Mouse (Mus musculus): ENCODE measurements around the gene Ptpro. TPM values are rescaled to one million over a fixed set of nuclear protein-coding genes. Genes with fewer than 3 reads are reported as not detected.

Ptpro gene
- polyA plus RNA-seq (2014; fragmentation: Nextera tagmentation; extraction: Ambion mirVana) = 16.0 and 19.2 TPM in 2 replicates

DNA sequence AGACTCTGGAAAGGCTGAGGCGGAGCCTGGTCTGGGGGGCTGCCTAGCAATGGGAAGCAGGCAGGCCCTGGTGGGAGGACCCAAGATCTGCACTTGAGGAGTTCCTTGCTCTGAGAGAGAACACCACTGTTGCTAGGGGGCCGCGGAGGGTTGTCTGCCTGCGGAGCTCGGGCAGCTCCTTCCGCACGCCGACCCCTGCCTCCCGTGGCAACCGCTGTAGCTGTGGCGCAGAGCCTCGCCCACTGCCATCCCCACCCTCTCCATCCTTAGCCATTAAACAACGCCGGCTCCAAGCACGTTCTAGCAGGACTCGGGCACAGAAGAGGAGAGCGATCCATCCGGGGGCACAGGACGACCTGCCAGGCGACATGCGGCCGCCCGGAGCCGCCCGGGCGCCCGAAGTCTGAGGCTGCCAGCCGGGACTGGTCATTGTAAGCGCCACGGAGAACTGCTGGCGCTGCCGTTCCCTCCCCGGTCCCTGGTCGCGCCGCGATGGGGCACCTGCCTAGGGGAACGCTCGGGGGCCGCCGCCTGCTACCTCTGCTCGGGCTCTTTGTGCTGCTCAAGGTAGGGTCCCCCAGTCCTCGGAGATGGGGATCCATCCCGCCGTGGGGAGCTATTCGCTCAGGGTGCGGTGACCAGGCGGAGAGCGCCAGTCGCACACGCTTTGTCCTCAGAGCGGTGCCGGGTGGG lies at the start of gene Ptpro:
TSS of gene Ptpro (plus strand) at position 126 of the 693 bp plus-strand sequence.
- peak; percentile 84 for DNase-seq (ENCODE audit: low spot score)

DNA sequence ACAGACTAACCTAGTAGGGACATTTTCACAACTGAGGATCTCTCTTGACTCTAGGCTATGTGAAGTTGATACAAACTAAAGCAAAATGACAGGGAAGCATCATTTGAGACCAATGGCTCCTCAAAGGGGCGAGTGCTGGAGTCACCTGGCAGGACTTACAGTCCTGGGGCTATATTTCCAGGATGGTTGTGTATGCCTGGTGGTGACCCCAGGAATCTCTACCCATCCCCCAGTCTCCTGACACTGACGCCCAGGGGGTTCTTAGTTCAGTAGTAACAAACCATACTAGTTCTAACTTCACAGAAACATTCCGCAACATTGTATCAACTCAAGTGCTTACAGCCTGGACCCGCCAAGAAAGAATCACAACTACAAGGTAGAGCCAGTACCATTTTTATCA lies 49.5 kb upstream of the Ptpro start:
- Histone ChIP-seq H3K4me3 (ENCODE audit: low read depth, low read length) (no peak overlapping the region), H3K36me3 (ENCODE audit: control insufficient read depth, insufficient read depth, low read length) (no peaks in the 10 kb centered on the region), H3K27me3 (ENCODE audit: control insufficient read depth, insufficient read depth, low read length) (no peaks in the 10 kb centered on the region), H3K4me1 (replicated peaks; ENCODE audit: control insufficient read depth, insufficient read depth, low read length) (no peaks in the 10 kb centered on the region), H3K9me3 (ENCODE audit: control insufficient read depth, low read length) (no peaks in the 10 kb centered on the region), H3K27ac (ENCODE audit: low read depth, low read length) (no peak overlapping the region), H3K4me2 (replicated peaks; ENCODE audit: low read depth, low read length) (no peak overlapping the region), H3K9ac (ENCODE audit: low read depth, low read length) (no peak overlapping the region)
- ATAC-seq (ENCODE audit: low FRiP score) (no peak), DNase-seq (ENCODE audit: low spot score) (no peak)
- 90% methylated on average over 4 of the region's 4 CpGs for WGBS

More for the DNA sequence above, at the start of gene Ptpro:
- peak within 1 kb of the TSS; percentile 86 for H3K4me2 ChIP-seq (replicated peaks; ENCODE audit: low read depth, low read length)
- 0 out of 2 replicates have a peak, but pooled peaks cover 2% of the 10 kb centered on the region for H3K27me3 ChIP-seq (ENCODE audit: control insufficient read depth, insufficient read depth, low read length)
- peak within 1 kb of the TSS; percentile 86 for H3K27ac ChIP-seq (ENCODE audit: low read depth, low read length)
- ATAC-seq (ENCODE audit: low FRiP score) = peak; percentile 91
- no peaks in the 10 kb centered on the region for H3K4me1 ChIP-seq (replicated peaks; ENCODE audit: control insufficient read depth, insufficient read depth, low read length)
- no peaks in the 10 kb centered on the region for H3K9me3 ChIP-seq (ENCODE audit: control insufficient read depth, low read length)
- no peaks in the 10 kb centered on the region for H3K36me3 ChIP-seq (ENCODE audit: control insufficient read depth, insufficient read depth, low read length)
- WGBS = 1% methylated on average over 45 of the region's 53 CpGs
- peak within 1 kb of the TSS; percentile 57 for H3K4me3 ChIP-seq (ENCODE audit: low read depth, low read length)
- H3K9ac ChIP-seq (ENCODE audit: low read depth, low read length) = peak within 1 kb of the TSS; percentile 93

DNA sequence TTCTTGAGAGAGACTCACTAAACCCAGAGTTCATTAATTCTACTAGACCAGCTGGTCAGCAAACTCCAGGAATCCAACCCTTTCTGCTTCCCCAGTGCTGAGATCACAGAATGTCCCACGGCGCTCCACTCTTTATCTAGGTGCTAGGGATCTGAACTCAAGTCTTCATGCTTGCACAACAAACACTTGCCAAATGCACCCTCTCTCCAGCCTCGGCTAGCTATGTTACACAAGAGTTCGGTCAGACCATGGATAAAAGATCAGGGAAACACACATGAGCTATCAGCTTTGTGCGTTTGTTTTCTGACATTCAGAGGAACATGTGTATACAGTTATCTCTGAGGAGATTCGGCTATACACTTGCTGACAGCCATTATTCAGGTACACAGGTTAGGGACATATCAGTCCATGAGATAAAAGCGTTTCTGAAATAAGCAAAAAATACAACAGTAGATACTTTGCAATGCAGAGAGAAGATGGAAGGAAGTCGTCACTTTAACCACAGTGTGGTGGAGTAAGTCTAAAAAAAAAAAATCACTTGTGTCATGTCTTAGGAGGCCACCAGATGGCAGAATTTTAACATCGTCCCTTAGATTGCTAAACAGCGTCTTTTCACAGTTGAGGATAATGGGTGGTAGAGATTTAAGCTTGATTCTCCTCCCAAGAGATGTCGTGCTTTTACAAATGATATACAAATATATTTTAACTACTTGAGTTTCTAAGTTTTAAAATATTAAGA lies 46.3 kb upstream of the Ptpro start:
- no peak overlapping the region for H3K4me3 ChIP-seq (ENCODE audit: low read depth, low read length)
- ATAC-seq (ENCODE audit: low FRiP score) (no peak), DNase-seq (ENCODE audit: low spot score) (peak; percentile 59)
- no peak overlapping the region for H3K27ac ChIP-seq (ENCODE audit: low read depth, low read length)
- H3K4me1 ChIP-seq (replicated peaks; ENCODE audit: control insufficient read depth, insufficient read depth, low read length) = no peaks in the 10 kb centered on the region
- no peak overlapping the region for H3K9ac ChIP-seq (ENCODE audit: low read depth, low read length)
- no peaks in the 10 kb centered on the region for H3K27me3 ChIP-seq (ENCODE audit: control insufficient read depth, insufficient read depth, low read length)
- H3K9me3 ChIP-seq (ENCODE audit: control insufficient read depth, low read length) = no peaks in the 10 kb centered on the region
- 64% methylated on average over 11 of the region's 11 CpGs for WGBS
- H3K4me2 ChIP-seq (replicated peaks; ENCODE audit: low read depth, low read length) = no peak overlapping the region
- no peaks in the 10 kb centered on the region for H3K36me3 ChIP-seq (ENCODE audit: control insufficient read depth, insufficient read depth, low read length)

GRCm38 (mm10) chr6:137207126-137207525 lies 45.0 kb upstream of the Ptpro start:
- Histone ChIP-seq H3K9me3 (ENCODE audit: control insufficient read depth, low read length) (no peaks in the 10 kb centered on the region), H3K9ac (ENCODE audit: low read depth, low read length) (no peak overlapping the region), H3K4me3 (ENCODE audit: low read depth, low read length) (no peak overlapping the region), H3K4me1 (replicated peaks; ENCODE audit: control insufficient read depth, insufficient read depth, low read length) (no peaks in the 10 kb centered on the region), H3K36me3 (ENCODE audit: control insufficient read depth, insufficient read depth, low read length) (no peaks in the 10 kb centered on the region), H3K27me3 (ENCODE audit: control insufficient read depth, insufficient read depth, low read length) (no peaks in the 10 kb centered on the region), H3K27ac (ENCODE audit: low read depth, low read length) (no peak overlapping the region), H3K4me2 (replicated peaks; ENCODE audit: low read depth, low read length) (no peak overlapping the region)
- ATAC-seq (ENCODE audit: low FRiP score) = no peak
- 93% methylated on average over 6 of the region's 6 CpGs for WGBS
- no peak for DNase-seq (ENCODE audit: low spot score)

DNA sequence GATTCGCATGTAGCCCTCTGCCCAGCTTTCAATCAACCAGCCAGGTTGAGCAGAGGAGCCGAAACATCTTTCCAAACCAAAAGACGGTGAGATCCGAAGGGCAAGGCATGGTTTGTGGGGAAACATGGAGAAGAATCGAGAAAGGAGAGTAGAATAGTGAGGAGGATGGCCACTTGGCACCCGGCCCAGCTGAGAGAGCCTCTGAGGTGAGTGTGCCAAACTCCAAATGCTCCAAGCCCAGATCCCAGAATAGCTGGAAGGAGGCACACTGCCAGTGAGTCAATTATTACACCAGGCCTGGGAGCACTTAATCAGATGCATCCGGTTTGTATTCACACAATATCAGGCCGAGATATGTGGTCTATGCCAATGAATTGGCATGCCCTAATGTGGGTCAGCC lies 42.1 kb upstream of the Ptpro start:
- Histone ChIP-seq H3K27me3 (ENCODE audit: control insufficient read depth, insufficient read depth, low read length) (no peaks in the 10 kb centered on the region), H3K4me2 (replicated peaks; ENCODE audit: low read depth, low read length) (no peak overlapping the region), H3K9ac (ENCODE audit: low read depth, low read length) (no peak overlapping the region), H3K4me3 (ENCODE audit: low read depth, low read length) (no peak overlapping the region), H3K9me3 (ENCODE audit: control insufficient read depth, low read length) (no peaks in the 10 kb centered on the region), H3K4me1 (replicated peaks; ENCODE audit: control insufficient read depth, insufficient read depth, low read length) (no peaks in the 10 kb centered on the region), H3K27ac (ENCODE audit: low read depth, low read length) (no peak overlapping the region), H3K36me3 (ENCODE audit: control insufficient read depth, insufficient read depth, low read length) (no peaks in the 10 kb centered on the region)
- ATAC-seq (ENCODE audit: low FRiP score) = no peak
- 90% methylated on average over 8 of the region's 8 CpGs for WGBS
- DNase-seq (ENCODE audit: low spot score) = no peak

DNA sequence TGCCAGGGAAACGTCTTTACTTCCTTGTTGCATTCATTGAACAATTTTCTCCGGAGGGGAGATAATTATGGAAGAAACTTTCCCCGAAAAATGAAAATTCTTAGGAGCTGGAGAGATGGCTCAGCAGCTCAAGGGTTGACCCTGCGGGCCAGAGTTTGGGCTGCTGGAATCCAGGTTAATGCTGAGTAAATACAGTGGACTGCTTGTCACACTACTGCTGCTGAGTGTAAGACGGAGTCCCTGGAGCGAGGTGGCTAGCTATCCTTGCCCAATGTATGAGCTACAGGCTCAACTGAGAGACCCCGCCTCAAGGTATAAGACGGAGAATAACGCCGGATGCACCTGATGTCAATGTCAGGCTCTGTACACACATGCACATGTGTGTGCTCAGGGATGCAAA lies 41.1 kb upstream of the Ptpro start:
- Histone ChIP-seq H3K9me3 (ENCODE audit: control insufficient read depth, low read length) (no peaks in the 10 kb centered on the region), H3K36me3 (ENCODE audit: control insufficient read depth, insufficient read depth, low read length) (no peaks in the 10 kb centered on the region), H3K4me2 (replicated peaks; ENCODE audit: low read depth, low read length) (no peak overlapping the region), H3K4me1 (replicated peaks; ENCODE audit: control insufficient read depth, insufficient read depth, low read length) (no peaks in the 10 kb centered on the region), H3K27ac (ENCODE audit: low read depth, low read length) (no peak overlapping the region), H3K27me3 (ENCODE audit: control insufficient read depth, insufficient read depth, low read length) (no peaks in the 10 kb centered on the region), H3K9ac (ENCODE audit: low read depth, low read length) (no peak overlapping the region), H3K4me3 (ENCODE audit: low read depth, low read length) (no peak overlapping the region)
- ATAC-seq (ENCODE audit: low FRiP score) (no peak), DNase-seq (ENCODE audit: low spot score) (no peak)
- WGBS = 93% methylated on average over 10 of the region's 10 CpGs

DNA sequence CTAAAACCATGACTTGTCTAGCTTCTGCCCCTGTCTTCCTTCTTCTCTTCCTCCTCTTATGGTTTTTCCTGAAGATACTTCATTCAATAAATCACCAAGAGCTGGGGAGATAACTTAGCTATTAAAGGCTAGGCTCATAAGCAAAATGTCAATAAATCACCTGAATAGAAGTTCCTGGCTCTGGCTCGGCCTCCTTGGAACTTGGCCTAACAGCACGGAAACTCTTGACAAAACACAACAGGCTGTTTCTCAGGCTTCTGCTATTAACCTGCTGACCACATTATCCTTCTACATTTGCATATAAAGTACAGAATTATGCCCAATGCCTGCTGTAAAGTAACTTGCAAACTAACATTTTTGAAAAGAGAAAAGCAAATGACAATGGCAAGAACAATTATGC lies 40.7 kb upstream of the Ptpro start:
- Histone ChIP-seq H3K27me3 (ENCODE audit: control insufficient read depth, insufficient read depth, low read length) (no peaks in the 10 kb centered on the region), H3K27ac (ENCODE audit: low read depth, low read length) (no peak overlapping the region), H3K4me1 (replicated peaks; ENCODE audit: control insufficient read depth, insufficient read depth, low read length) (no peaks in the 10 kb centered on the region), H3K9me3 (ENCODE audit: control insufficient read depth, low read length) (no peaks in the 10 kb centered on the region), H3K4me3 (ENCODE audit: low read depth, low read length) (no peak overlapping the region), H3K36me3 (ENCODE audit: control insufficient read depth, insufficient read depth, low read length) (no peaks in the 10 kb centered on the region), H3K9ac (ENCODE audit: low read depth, low read length) (no peak overlapping the region), H3K4me2 (replicated peaks; ENCODE audit: low read depth, low read length) (no peak overlapping the region)
- WGBS = 92% methylated on average over 2 of the region's 2 CpGs
- ATAC-seq (ENCODE audit: low FRiP score) = no peak
- DNase-seq (ENCODE audit: low spot score) = no peak

GRCm38 (mm10) chr6:137217841-137218463 lies 34.2 kb upstream of the Ptpro start:
- no peak overlapping the region for H3K9ac ChIP-seq (ENCODE audit: low read depth, low read length)
- WGBS = 77% methylated on average over 8 of the region's 8 CpGs
- no peak overlapping the region for H3K4me2 ChIP-seq (replicated peaks; ENCODE audit: low read depth, low read length)
- no peak for ATAC-seq (ENCODE audit: low FRiP score)
- no peaks in the 10 kb centered on the region for H3K9me3 ChIP-seq (ENCODE audit: control insufficient read depth, low read length)
- H3K27ac ChIP-seq (ENCODE audit: low read depth, low read length) = no peak overlapping the region
- H3K27me3 ChIP-seq (ENCODE audit: control insufficient read depth, insufficient read depth, low read length) = no peaks in the 10 kb centered on the region
- DNase-seq (ENCODE audit: low spot score) = no peak
- H3K36me3 ChIP-seq (ENCODE audit: control insufficient read depth, insufficient read depth, low read length) = no peaks in the 10 kb centered on the region
- no peak overlapping the region for H3K4me3 ChIP-seq (ENCODE audit: low read depth, low read length)
- H3K4me1 ChIP-seq (replicated peaks; ENCODE audit: control insufficient read depth, insufficient read depth, low read length) = no peaks in the 10 kb centered on the region

Data from hindbrain, embryonic 11.5 days (tissue).